Mouse (Mus musculus): ENCODE data around the gene Sohlh2.

DNA sequence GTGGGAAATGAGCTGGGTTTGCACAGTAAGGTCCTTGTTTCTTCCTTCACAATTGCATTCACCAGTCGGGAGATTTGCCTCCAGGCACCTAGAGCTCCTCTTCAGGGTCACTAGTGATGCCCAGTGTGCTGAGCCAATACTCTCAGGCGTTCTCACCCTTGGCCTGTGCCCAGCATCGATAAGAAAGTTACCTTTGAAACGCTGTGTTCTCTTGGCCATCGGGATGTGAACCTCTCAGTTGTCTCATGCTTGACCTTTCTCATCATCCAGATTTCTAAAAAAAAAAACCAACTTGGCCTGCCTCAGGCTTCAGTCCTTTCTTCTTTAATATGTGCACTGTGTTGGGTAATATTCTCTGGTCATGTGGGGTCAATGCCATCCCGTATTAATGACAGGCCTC is 35.4 kb upstream of the Sohlh2 start:
- no peak for TF ChIP-seq CTCF (IDR thresholded peaks at IDR 0.05; ENCODE audit: insufficient read depth, low read depth, low read length)
- no peak for TF ChIP-seq POLR2A (IDR thresholded peaks at IDR 0.05; ENCODE audit: insufficient read depth, low read depth, low read length)
